Mouse (Mus musculus): Measurements from ENCODE around the gene Clp1.

The Clp1 gene

GRCm38 (mm10) chr2:84727172-84727858 is at the start of gene Clp1:
Clp1 (minus strand) TSS chr2:84727350.
- in situ Hi-C loops (cut with MboI; ENCODE audit: low pct_unique_long_range_greater_than_20kb in 1 of 2, low sequenced_read_pairs in 2 of 2, unreplicated experiment in 1 of 2): no loop called here

GRCm38 (mm10) chr2:84775665-84776064 is 48.5 kb upstream of the Clp1 start:
- in situ Hi-C loops (cut with MboI; ENCODE audit: low pct_unique_long_range_greater_than_20kb in 1 of 2, low sequenced_read_pairs in 2 of 2, unreplicated experiment in 1 of 2): no loop called here

DNA sequence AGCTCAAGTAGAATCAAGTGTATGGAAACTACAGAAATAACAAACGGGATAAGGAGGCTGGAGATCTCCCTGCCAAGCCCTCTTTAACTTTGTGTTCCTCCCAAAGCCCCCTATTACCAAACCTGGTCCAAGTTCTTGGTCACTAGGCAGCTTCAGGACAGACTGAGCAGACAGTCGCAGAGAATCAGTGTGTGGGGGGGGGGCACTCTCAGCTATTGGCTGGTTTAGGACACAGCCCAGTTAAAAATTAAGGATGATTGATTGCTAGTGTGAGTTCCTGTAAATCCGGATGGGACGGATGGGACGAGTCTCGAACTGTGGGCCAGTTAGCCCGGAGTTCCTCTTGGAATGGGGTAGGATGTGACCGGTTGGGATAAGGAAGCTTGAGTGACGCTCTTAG is 48.1 kb upstream of the Clp1 start, which contains the start of gene Serping1:
Gene Serping1, minus strand, starts transcription at position 204 of the 400 bp plus-strand sequence.
- in situ Hi-C loops (cut with MboI; ENCODE audit: low pct_unique_long_range_greater_than_20kb in 1 of 2, low sequenced_read_pairs in 2 of 2, unreplicated experiment in 1 of 2): no loop called here

GRCm38 (mm10) chr2:84774751-84775150 is 47.6 kb upstream of the Clp1 start:
- in situ Hi-C loops (cut with MboI; ENCODE audit: low pct_unique_long_range_greater_than_20kb in 1 of 2, low sequenced_read_pairs in 2 of 2, unreplicated experiment in 1 of 2): no loop called here

GRCm38 (mm10) chr2:84773195-84773594 is 46.0 kb upstream of the Clp1 start:
- in situ Hi-C loops (cut with MboI; ENCODE audit: low pct_unique_long_range_greater_than_20kb in 1 of 2, low sequenced_read_pairs in 2 of 2, unreplicated experiment in 1 of 2): no loop called here

GRCm38 (mm10) chr2:84772454-84772853 is 45.3 kb upstream of the Clp1 start:
- in situ Hi-C loops (cut with MboI; ENCODE audit: low pct_unique_long_range_greater_than_20kb in 1 of 2, low sequenced_read_pairs in 2 of 2, unreplicated experiment in 1 of 2): no loop called here

GRCm38 (mm10) chr2:84770501-84770900 is 43.4 kb upstream of the Clp1 start:
- in situ Hi-C loops (cut with MboI; ENCODE audit: low pct_unique_long_range_greater_than_20kb in 1 of 2, low sequenced_read_pairs in 2 of 2, unreplicated experiment in 1 of 2): no loop called here

DNA sequence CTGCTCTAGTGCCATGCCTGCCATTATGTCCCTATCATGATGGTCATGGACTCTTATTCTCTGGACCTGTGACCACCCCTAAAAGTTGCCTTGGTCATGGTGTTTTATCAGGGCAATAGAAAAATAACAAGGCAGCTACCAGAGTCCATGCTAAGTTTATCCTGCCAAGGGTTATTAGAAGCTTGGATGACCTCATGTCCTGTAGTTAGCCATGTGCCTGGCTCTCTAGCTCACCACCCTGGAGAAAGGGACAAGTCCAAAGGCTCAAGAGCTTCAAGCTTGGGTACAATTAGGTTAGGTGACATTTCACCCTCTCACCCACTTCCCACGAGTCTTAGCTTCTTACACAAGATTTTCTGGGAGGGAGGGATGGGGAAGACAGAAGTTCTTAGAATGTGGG is 35.7 kb upstream of the Clp1 start:
- in situ Hi-C loops (cut with MboI; ENCODE audit: low pct_unique_long_range_greater_than_20kb in 1 of 2, low sequenced_read_pairs in 2 of 2, unreplicated experiment in 1 of 2): no loop called here

DNA sequence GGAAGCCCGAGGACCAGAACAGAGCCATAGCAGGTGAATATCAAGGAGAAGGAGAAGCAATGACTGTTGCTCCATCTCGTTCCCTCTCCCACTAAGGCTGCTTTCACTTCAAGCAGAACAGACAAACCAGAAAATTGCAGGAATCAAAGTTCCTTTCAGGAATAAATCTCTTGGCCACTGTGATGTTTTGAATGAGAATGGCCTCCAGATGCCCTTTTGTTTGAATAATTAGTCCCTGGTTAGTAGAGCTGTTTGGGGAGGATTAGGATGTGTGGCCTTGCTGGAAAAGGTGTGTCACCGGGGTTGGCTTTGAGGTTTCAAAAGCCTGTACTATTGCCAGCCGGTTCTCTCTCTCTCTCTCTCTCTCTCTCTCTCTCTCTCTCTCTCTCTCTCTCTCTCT is 35.1 kb upstream of the Clp1 start:
- in situ Hi-C loops (cut with MboI; ENCODE audit: low pct_unique_long_range_greater_than_20kb in 1 of 2, low sequenced_read_pairs in 2 of 2, unreplicated experiment in 1 of 2): no loop called here

- in situ Hi-C loops (cut with MboI; ENCODE audit: low pct_unique_long_range_greater_than_20kb in 1 of 2, low sequenced_read_pairs in 2 of 2, unreplicated experiment in 1 of 2): no loop called here
These were observed 34.7 kb upstream of the Clp1 start for GRCm38 (mm10) chr2:84761840-84762239.

GRCm38 (mm10) chr2:84761309-84761708 is 34.2 kb upstream of the Clp1 start:
- in situ Hi-C loops (cut with MboI; ENCODE audit: low pct_unique_long_range_greater_than_20kb in 1 of 2, low sequenced_read_pairs in 2 of 2, unreplicated experiment in 1 of 2): no loop called here

- in situ Hi-C loops (cut with MboI; ENCODE audit: low pct_unique_long_range_greater_than_20kb in 1 of 2, low sequenced_read_pairs in 2 of 2, unreplicated experiment in 1 of 2): no loop called here
These were observed 33.6 kb upstream of the Clp1 start for GRCm38 (mm10) chr2:84760777-84761176.

DNA sequence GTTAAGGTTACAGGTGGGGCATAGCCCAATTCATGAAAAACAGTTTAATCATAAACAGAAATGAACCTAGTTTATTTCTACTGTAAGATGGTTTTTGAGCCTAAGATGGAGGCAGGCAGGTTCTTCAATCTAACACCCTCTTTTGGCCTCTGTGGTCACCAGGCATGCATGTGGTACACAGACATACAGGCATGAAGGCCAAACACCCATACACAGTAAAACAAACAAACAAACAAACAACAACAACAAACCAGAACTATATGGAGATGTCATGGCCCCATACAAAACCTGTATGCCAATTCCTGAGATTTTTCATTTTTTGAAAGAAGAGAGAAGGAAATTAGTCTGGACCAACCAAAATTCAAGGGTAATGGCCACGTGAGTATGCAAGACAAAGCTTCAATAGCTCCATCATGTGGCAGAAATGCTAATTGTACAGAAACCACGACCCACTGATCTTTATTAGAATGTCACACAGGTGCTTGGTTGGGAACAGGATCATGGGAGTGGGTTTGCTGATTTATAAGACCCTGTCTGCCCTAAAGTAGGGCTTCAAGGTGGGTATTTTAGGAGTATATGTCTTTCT is 31.5 kb upstream of the Clp1 start:
- in situ Hi-C loops (cut with MboI; ENCODE audit: low pct_unique_long_range_greater_than_20kb in 1 of 2, low sequenced_read_pairs in 2 of 2, unreplicated experiment in 1 of 2): no loop called here

DNA sequence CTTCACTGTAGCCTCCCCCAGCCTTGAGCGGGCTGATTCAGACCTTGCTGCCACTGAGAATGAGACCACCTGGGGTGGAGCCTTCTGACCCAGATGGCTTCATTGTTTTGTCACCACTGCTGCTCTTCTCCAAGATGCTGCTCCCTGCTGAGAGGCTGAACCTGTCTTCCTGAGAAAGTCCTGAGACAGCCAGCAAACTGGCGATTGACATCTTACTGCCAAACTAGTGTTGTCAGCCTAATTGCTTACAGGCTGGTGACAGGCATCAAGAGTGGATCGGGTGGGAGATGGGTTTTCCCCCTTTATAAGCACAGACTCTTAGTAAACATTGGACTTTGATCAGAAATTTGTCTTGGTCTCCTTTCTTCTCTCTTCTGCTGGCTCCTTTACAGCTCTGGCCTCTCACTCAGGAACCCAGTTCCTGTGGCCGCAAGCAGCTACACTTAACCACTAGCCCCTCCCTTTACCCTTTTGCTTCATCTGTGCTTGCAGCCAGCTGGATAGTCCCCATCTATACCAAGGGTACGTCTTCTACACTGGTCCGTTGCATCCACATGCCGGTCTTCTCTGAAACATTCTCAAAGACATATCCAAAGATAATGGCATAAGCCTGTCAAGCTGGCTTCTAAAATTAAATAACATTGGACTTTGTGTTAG is 30.0 kb upstream of the Clp1 start:
- in situ Hi-C loops (cut with MboI; ENCODE audit: low pct_unique_long_range_greater_than_20kb in 1 of 2, low sequenced_read_pairs in 2 of 2, unreplicated experiment in 1 of 2): no loop called here

DNA sequence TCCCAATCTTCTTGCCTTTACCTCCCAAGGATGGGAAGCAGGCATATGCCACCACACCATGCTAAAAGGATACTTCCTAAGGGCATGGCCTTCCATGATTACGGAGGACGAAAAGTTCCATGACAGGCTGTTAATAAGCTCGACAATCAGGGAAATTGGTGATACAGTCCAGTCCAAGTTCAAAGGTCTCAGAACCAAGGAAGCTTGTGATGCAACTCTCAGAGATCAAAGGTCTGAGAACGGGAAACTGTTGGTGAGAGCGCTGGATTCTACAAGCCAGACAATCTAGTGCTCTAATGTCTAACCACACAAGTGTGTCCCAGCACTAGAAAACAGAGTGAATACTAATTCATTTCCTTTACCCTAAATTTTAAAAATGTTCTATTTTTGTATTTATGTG is 29.1 kb upstream of the Clp1 start:
- in situ Hi-C loops (cut with MboI; ENCODE audit: low pct_unique_long_range_greater_than_20kb in 1 of 2, low sequenced_read_pairs in 2 of 2, unreplicated experiment in 1 of 2): no loop called here

DNA sequence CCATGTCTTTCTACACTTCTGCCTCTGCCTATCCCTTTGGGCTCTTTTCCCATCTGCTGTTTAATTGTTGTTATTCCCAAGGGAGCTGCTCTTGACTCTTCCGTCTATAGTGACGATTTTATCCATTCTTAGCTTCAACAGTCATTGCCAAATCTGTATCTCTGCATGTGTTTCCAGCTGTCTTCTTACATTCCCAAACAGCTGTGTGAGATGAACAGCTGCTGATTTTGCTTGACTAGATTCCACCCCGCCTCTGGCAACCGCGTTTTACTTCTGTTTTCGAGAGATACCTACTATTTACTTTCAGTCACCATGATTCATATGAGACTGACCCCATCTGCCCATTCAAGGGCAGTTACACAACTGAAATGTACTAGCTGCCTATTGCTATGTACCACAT is 23.0 kb upstream of the Clp1 start:
- in situ Hi-C loops (cut with MboI; ENCODE audit: low pct_unique_long_range_greater_than_20kb in 1 of 2, low sequenced_read_pairs in 2 of 2, unreplicated experiment in 1 of 2): no loop called here

- in situ Hi-C loops (cut with MboI; ENCODE audit: low pct_unique_long_range_greater_than_20kb in 1 of 2, low sequenced_read_pairs in 2 of 2, unreplicated experiment in 1 of 2): no loop called here
These were observed 17.0 kb upstream of the Clp1 start for GRCm38 (mm10) chr2:84744126-84744525.

DNA sequence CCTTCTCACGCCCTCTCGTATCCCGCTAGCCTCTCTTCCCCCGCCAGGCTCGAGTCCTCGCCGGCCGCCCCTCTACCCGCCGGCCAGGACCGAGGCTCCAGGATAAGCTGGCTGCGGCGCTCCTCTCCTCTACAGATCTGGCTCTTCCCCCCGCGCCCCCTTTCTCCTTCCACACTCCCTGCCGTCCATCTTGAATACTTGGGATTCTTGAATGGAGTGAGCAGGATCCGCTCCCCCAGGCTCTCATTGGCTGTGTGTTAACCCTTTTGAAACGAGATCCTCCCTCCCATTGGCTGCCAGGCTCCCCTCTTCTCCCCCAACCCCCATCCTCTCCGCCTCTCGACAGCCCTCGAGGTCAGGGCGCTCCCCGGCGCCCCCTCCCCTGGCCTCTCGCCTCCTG is 16.4 kb upstream of the Clp1 start, which contains the start of gene Gm19426:
Gene Gm19426, minus strand, starts transcription at position 95 of the 400 bp plus-strand sequence.
- in situ Hi-C loops (cut with MboI; ENCODE audit: low pct_unique_long_range_greater_than_20kb in 1 of 2, low sequenced_read_pairs in 2 of 2, unreplicated experiment in 1 of 2): no loop called here

- in situ Hi-C loops (cut with MboI; ENCODE audit: low pct_unique_long_range_greater_than_20kb in 1 of 2, low sequenced_read_pairs in 2 of 2, unreplicated experiment in 1 of 2): no loop called here
These were observed 15.5 kb upstream of the Clp1 start for GRCm38 (mm10) chr2:84742451-84743283.
